Mouse (Mus musculus) CD4-positive, CD25-positive, alpha-beta regulatory T cell, adult 2 months (primary cell): ENCODE measurements around the gene Psmf1.

Experiments used
- DNase-seq: peaks from one replicate; pipeline ENCODE4 v3.0.0-alpha.2; 2012; ENCODE audit warnings: low read depth, low spot score

Gene Psmf1

DNA sequence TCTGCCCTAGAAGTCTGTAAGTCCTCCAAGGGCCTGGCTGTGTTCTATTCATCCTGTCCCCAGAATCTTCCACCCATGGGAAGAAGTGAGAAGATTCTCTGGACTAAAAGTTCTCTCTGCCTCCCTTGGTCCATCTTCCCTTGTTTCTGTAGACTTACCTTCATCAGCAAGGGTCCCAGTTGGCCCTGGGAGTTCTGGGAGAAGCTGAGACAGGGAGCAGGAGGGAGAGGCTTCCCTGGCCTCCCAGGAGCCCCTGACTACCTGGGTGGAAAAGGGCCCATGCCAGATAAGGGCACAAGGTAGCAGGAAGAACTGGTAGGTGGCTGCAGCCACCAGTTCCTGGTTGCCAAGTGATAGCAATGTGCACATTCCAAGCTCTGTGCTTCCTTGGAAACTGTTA is at the start of gene Psmf1:
Psmf1 (minus strand) TSS at position 342 of the 400 bp plus-strand sequence.
- no peak for DNase-seq

DNA sequence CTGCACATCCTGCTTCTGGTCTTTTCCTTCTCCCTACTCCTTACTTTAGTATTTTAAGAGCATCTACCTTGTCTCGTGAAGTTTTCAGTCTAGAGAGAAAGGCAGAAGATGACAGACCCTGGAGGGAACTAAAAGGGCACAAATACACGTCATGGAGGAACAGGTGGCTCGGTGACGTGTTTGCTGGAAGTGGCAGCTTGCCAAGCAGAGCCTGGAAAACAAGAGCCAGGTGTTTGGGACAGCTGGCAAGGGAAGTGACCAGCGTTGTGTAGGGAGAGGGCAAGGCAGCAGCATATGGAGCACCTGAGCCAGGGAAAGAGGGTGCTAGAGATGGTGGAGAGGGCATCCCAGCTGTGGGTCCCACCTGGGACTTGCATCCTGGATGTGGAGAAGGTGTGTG is 47.2 kb upstream of the Psmf1 start:
- DNase-seq, result no peak

DNA sequence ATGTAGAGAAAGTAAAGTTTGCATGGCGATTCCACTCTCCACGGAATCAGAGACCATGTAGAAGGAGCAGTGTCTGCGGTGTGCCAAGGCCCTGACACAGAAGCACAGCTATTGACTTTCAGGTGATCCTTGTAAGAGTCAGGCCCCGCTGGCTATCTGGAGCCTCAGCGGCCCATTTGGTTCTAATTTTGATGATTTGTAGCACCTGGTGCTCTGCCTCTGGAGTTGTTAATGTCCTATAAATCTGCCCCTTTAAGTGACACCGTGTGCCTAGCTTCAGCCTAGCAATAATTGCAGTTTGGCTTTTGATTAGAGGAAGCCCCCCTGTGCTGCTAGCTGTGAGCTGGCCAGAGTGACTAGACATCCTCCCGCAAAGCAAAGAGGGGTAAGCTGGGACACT is 46.2 kb upstream of the Psmf1 start:
- no peak for DNase-seq

DNA sequence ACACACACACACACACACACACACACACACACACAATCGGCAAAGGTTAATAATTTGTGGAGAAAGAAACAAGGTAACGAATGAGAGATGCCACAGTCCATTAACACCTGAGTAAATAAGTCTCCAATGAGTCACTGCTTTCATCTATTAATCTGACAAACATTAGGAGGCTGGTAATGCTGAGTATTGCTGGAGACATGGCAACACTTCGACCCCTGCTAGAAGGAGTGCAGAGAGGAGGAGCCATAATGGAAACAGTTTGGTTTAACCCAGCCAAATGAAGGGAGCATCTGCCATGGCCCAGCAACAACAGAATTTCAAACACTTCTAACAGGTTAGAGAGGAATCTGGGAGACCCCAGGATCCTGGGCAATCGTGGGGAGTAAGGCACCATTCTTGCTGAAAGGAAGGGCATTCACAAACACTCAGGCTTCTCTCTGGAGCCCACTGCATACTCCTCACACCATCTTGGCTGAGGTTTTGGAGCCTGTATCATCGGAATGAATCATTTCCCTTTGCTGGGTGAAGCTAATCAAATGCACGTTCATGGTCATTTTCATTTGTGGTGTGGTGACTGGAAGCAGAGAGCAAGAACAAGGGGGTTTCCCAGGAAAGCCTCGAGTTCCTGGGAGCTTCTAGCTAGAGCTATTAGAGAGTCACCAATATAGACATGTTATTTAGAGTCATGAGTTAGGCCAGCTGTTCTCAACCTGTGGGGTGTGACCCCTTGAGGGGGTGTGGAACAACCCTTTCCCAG is 44.4 kb upstream of the Psmf1 start:
- no peak for DNase-seq

DNA sequence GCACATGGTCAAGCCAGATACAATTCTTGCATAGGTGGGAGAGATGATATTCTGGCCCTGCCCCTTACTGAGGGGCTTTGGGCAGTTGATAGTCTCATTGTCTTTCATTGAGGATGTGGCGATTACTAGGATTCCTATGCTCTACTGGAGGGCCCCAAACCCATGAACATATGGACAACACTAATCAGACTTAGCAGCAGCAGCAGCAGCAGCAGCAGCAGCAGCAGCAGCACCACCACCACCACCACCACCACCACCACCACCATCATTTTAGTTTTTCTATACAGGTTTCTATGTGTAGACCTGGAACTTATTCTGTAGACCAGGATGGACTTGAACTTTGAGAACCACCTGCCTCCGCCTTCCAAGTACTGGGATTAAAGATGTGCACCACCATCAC is 39.5 kb upstream of the Psmf1 start:
- no peak for DNase-seq

DNA sequence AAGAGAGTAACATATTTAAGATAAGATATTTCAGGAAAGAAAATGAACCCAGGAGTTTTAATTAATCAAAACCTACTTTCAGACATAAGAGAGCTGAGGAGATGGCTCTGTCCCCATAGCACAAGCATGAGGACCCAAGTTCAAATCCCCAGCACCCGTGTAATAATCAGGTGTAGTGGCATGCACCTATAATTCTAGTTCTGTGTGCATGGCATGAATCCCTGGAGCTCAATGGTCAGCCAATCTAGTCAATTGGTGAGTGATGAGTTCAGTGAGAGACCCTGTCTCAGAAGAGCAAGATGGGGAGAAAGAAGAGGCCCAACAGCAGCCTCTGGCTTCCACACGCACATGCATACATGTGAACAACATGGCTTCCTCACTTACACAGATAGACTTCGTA is 33.4 kb upstream of the Psmf1 start:
- DNase-seq, result no peak

DNA sequence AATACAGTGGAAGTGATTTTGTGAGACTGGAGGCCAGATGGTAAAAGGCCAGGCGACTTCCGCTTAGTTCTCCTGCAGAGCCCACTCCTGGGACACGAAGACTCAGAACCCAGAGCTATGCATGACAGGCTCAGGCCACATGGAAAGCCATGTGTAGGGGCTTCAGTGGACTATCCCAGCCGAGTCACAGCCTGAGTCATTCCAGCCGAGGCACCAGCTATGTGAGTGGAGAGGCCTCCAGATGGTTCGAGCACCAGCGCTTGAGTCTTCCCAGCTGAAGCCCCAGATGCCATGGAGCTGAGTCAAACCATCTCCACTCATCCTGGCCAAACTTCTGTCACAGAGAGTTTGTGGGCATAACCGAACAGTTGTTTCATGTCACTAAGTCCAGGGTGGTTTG is 29.5 kb upstream of the Psmf1 start:
- DNase-seq, result no peak

DNA sequence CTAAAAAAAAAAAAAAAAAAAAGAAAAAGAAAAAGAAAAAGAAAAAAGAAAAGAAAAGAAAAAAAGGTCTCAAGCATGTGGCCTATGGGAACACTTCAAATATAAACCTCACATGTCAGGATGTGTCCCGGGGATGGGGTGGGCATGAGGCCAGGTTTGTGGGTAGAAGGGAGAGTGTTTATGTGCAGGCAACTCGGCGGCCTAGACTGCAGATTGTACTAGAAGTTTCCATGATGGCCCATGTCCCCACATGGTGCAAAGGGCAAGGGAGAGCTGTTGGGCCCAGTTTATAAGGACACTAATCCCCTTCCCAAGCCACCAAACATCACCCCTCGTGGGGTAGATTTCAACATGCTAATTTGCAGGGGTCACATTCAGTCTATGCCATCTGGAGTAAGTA is 28.2 kb upstream of the Psmf1 start:
- DNase-seq, result no peak

DNA sequence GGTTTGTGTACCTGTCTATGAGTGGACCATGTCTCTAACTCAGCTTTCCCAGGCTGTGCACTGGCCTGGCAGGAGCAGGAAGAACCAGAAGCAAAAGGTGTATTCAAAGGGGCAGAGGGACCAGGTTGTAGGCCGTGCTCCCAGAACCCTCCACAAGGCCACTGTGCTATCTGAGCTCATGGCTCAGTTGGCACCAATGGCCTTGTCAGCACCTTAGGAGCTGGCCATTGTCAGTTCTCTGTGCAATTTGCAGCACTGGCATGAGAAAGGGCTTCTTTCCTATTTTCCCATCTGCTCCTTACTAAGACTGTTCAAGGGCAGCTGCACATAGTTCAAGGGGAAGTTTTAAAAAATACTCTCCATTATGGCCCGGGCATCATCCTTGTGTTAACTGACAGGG is 20.6 kb upstream of the Psmf1 start:
- DNase-seq, result no peak

DNA sequence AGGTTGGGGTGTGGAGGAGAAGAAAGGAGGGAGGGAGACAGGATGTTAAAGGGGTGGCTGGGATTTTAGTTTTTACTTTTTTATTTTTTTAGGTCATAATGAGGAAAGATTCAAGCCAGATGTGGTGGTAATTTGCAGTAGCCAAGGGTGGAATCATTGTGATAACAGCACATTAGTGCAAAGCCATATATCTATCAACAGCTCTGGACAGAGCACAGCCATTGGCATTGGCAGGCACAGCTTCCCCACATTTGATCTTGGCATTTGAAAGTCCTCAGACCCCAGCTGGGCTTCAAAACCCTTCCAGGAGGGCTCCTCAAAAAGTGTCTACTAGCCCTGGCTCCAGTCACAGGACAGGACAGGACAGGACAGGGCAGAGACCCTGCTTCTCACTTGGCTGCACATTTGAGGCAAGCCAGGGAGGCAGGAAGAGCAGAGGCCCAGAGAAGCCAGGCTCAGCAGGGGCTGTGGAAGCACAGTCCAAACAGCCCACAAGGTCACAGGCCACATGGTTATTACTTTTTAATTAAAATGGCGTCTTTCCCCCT is 14.9 kb upstream of the Psmf1 start:
- no peak for DNase-seq

DNA sequence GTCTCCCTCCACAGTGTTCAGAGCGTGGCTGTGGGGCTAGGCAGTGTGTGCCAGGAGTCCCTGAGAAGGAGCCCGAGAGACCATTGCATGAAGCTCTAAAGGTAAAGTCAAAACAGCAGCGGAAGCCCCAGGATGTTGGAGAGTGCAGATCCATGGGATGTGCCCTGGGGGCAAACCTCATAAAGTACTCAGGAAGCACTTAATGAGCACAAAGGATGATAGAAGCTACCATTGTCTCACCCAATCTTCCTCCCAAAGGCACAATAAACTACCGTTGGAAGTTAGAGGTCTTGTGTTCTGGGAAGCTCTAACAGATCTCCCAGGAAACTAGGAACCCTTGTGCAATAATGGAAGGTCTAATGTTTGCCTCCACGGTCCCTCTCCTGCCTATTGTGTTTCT is 13.5 kb upstream of the Psmf1 start:
- no peak for DNase-seq

DNA sequence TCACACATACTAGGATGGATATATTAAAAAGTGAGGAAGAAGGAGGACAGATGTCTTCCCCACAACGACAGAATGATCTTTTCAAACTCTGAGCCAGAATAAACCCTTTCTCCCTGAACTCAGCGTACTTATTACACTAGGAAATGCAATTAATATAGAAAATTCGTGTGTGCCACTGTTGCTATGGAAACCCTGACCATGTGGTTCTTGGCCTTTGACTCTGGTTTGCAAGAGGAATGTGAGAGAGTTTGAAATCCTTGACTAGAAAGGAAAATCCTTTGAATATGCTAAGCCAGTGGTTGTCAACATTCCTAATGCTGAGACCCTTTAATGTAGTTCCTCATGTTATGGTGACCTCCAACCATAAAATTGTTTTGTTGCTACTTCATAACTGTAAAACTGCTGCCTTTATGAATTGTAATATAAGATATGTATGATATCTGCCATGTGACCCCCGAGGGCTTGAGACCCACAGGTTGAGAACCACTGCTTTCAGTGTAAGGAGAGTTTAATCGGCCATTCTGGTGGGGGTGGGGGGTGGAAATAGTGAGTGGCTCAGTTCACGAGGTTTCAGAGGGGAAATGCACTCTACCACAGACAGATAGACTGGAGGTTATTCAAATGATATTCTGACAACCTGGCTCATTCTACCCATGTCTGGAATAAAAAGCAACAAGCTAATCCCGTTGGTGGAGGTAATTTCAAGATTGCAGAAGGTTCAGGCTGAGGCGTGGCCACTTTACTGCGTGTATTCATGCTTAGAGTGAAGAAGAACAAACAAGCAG is 12.5 kb upstream of the Psmf1 start:
- DNase-seq, result no peak

DNA sequence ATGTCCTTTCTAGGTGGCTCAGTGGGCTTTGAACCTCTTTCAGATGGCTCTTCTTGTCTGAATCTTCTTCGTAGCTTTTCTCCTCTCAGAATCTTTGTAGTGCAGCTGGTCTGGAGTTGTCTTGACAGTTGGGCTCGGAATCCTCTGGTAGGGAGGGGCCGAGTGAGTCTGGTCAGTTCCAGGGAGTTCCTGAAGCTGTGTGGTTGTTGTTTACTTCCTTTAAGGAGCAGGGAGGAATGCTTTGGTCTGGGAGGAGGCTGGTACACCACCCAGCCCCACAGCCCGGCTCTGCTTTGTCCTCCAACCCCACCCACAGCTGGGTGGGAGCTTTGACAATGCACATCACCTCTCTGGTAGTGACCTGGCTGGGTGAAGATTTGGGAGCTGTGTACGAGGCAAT is 7.3 kb upstream of the Psmf1 start:
- DNase-seq, result no peak

DNA sequence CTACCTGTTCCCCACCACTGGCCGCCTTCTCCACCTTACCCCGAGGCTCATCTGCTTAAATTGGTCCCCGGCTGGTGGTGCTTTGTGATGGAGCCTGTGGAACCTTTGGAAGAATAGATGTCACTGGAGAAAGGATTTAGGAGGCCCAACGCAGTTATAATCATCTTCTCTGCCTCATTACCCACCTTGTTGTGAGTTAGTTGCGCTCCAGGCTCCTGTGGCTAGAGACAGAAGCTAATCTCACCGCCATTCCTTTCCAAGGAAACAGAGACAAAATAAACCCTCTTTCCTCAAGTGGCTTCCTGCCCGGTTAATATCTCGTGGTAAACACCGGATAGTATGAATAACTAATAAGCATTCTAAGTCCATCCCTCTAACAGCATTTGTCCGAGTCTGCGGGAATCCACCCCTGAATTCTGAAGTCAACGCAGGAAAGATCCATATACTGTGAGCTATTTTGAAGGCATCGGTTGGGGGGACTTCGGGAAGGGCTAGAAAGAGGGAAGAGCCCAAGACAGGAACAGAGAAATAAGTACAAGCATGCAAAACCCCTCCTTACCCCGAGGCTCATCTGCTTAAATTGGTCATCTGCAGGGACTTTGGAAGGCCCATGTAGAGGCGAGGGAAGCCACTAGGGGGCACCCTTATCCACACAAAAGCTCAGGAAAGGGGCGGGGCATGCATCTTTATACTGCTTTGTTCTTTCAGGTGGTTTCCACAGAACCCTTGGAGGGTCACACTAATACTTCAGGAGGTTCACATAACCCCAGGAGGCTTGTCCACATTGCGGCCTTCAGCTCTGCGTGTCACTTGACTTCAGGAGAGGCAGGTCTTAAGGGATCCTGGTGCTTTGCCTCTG is 4.1 kb upstream of the Psmf1 start:
- peak; percentile 78 for DNase-seq

DNA sequence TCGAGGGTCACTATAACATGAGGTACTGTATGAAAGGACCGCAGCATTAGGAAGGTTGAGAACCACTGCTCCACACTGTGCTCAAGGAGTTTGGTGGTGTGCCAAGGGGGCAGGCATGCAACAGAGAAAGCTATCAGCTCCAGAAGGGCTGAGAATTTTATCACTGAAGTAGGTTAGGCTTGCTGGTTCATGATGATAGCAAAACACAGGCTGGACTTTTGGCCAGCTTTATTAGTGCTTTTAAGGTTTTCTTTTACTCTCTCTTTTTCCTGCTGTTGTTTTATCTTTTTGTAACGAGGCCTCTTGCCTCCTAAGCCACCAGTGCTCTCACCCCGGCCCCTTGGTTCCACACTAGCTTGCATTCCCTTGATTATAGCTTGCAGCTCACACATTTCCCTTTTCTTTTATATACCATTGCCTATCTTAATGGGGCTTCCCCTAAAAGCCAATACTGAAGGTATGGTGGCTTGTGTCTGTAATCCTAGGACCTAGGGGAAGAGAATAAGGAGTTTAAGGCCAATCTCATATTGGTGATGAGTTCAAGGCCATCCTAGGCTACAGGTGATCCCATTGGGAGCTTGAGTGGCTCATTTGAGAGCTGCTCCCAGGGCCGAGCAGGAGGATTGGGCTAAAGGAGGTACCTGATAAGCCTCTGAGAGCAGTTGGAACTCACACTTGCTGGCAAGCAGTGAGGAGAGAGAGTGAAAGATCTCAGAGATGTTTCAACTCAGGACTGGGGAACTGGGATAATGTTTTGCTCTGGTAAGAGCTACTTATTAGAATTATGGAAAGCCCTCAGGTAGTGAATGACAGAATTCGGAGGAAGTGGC is 921 bp downstream of the Psmf1 start:
- no peak for DNase-seq

DNA sequence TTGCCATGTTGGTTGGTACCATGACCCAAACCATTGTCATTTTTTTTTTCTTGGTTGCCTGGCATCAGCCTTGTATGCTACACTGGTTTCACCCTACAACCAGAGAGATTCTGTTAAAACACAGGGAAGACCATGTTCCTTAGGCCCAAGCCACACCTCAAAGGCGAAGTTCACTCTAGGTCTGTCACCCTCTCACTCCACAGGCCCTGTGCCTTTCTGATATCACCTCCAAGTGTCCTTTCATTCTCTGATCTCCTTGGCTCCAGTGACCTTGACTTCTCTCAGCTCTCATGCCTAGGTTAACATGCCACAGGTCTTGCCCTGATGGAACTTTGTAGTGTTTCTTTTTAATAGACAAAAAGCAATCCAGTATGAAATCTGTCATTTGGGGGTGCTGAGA is 1.9 kb downstream of the Psmf1 start:
- DNase-seq, result no peak

DNA sequence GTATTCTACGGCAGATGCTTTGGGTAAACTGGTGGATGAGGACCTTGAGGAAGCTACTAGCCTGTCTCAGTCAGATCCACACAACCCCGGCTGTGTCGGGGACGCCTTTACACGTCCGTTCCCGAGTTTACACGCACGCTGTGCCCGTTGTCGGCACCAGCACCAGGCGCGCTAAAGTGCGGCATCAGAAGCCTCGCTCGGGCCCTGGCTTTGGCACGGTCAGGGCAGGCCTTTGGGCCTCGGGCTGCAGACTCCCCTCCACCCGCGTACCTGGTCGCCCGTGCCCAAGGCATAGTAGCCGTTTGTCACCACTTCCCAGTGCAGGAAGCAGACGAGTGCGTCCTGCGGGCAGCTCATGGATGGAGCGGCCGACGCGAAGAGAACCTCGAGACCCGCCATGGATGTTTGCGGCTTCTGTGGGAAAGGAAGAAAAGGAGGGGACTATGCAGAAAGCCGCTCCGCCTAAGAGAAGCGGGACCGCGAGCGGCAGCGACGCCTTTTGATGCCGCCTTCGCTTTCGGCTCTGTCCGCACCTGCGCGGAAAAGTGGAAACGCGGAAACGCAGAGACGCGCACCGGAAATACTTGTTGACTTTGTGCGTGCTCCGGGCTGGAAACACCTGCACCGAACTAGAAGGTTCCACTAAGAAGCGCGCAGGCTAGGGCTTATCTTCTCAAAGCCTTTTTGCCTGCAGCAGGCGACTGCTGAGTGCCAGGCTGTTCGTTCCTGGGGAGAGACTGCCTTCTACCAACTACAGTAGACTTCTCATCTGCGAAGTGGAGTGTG is 3.1 kb downstream of the Psmf1 start:
- peak; percentile 94 for DNase-seq

DNA sequence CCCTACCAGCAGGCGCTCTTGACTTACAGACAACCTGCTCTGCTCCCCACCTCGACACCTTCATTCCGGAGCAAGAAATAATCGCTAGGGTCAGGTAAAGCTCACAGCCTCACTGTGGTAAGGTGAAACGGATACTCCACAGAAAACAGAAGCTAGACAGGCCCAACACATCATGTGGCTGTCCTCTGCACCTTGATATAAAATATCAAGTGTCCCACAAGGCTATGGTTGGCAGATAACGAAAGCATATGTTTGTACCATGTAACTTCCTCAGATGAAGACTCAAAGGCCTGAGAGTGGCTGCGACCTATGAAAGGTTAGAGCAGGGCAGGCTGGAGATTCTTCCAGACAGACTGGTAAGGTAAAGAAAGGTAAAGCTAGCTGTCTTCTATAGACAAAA is 4.5 kb downstream of the Psmf1 start:
- DNase-seq, result no peak

DNA sequence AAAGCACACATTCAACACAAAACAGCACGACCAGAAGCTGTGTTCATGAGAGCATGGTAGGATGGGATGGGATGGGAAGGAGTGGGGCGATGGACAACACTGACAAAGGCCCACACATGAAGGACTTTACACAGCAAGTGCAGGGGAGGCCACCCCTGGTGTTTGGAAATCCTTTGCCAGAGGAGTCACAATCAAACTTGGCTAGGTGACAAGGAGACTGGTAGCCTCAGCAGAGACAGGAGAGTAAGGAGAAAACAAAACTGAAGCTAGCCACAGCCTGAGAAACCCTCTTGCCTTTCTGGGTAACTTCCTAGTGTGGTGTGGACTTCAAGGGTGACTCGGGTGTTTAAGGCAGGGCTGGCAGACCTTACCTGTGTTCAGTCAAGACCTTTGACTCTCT is 4.9 kb downstream of the Psmf1 start:
- no peak for DNase-seq

DNA sequence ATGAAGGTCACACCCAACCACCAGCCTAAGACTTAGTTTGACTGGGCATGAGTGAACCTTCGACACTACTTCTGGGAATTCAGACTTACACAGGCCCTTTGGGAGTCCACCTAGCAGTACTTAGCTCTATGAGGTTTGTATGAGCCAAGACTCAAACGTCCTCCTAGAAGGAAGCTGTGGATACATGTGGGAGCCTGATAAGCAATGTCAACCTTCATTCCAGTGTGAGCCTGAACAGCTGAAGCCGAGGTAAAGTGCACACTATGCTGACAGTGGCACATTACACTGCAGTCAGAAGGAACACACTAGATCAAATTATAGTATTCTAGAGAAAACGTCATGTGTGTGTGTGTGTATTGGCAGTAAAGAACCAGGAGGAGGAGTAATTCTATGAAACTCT is 5.5 kb downstream of the Psmf1 start:
- DNase-seq, result no peak
